Mouse (Mus musculus) liver, adult 2 months (tissue): ENCODE measurements around the gene Btnl9.

ENCODE experiments used
- CTCF ChIP-seq: fragments of 200-500 bp; IDR thresholded peaks from 2 replicates; pipeline ENCODE4 v1.5.1; 2011; ENCODE audit warnings: low read depth, low read length, control low read depth
- POLR2A ChIP-seq: fragments of 200-500 bp; IDR thresholded peaks from 2 replicates; pipeline ENCODE4 v1.6.1; 2011; ENCODE audit warnings: low read length, control low read depth; ENCODE audit not compliant: insufficient read depth; ENCODE audit errors: extremely low read depth

- TF ChIP-seq CTCF (no peak), POLR2A (no peak)
These were observed 507 bp downstream of the Btnl9 start for GRCm38 (mm10) chr11:49186452-49186851.
